Mouse (Mus musculus) liver, postnatal 0 days (tissue): ENCODE measurements around the gene 1700016H13Rik. TPM values are rescaled to one million over a fixed set of nuclear protein-coding genes. Genes with fewer than 3 reads are reported as not detected.
A peak's percentile ranks its signal among the peaks of the same experiment; 100 is the strongest.

Experiments used
- ATAC-seq: fragments of 200-750 bp; cut with Nextera tagmentation; 2 replicates; pipeline ENCODE4 v1.8.0; 2017; ENCODE audit warnings: mild to moderate bottlenecking, moderate library complexity
- DNase-seq: peaks from one replicate; pipeline ENCODE4 v3.0.0-alpha.2; 2016
- H3K27ac ChIP-seq: fragments of 300-500 bp; sonication (generic); 2 replicates; pipeline ENCODE4 v1.5.1; 2014; ENCODE audit warnings: antibody characterized with exemption, moderate library complexity, mild to moderate bottlenecking, low read depth
- H3K27me3 ChIP-seq: fragments of 300-500 bp; sonication (generic); 2 replicates; pipeline ENCODE4 v1.6.1; 2014; ENCODE audit warnings: low read length, control low read depth, mixed read lengths; ENCODE audit not compliant: insufficient read depth
- H3K36me3 ChIP-seq: fragments of 300-500 bp; sonication (generic); replicated peaks from 2 replicates; pipeline ENCODE4 v1.6.1; 2014; ENCODE audit warnings: mild to moderate bottlenecking, control low read depth, low read length, moderate library complexity, mixed read lengths; ENCODE audit not compliant: insufficient read depth
- H3K4me1 ChIP-seq: fragments of 300-500 bp; sonication (generic); 2 replicates; pipeline ENCODE4 v1.6.1; 2014; ENCODE audit warnings: antibody characterized with exemption, mild to moderate bottlenecking, control low read depth; ENCODE audit not compliant: insufficient read depth
- H3K4me2 ChIP-seq: fragments of 300-500 bp; sonication (generic); 2 replicates; pipeline ENCODE4 v1.6.1; 2014; ENCODE audit warnings: low read depth, mild to moderate bottlenecking, low read length, moderate library complexity, mixed read lengths
- H3K4me3 ChIP-seq: fragments of 300-500 bp; sonication (generic); 2 replicates; pipeline ENCODE4 v1.5.1; 2014; ENCODE audit warnings: low read depth, low read length
- H3K9ac ChIP-seq: fragments of 300-500 bp; sonication (generic); replicated peaks from 2 replicates; pipeline ENCODE4 v1.6.1; 2014; ENCODE audit warnings: mild to moderate bottlenecking, moderate library complexity
- H3K9me3 ChIP-seq: fragments of 300-500 bp; sonication (generic); 2 replicates; pipeline ENCODE4 v1.6.1; 2016; ENCODE audit warnings: mild to moderate bottlenecking, control low read depth, low read length, mixed read lengths
- CTCF ChIP-seq: sonication (generic); IDR thresholded peaks from 2 replicates; pipeline ENCODE4 v1.5.1; 2016; ENCODE audit warnings: antibody characterized with exemption, low read depth
- EP300 ChIP-seq: IDR thresholded peaks from 2 replicates; pipeline ENCODE4 v1.6.1; 2016; ENCODE audit warnings: antibody characterized with exemption, low read depth, mild to moderate bottlenecking
- WGBS: fragments of 180-500 bp; shearing (Covaris S2); extraction: QIAGEN DNeasy Blood & Tissue Kit; methylation state at CpG from one replicate; pipeline ENCODE4 v1.1.7; 2014; ENCODE audit not compliant: insufficient replicate concordance; 5-methylcytosine and 5-hydroxymethylcytosine counted together
- polyA plus RNA-seq: library from polyadenylated mRNA; unstranded; fragments of >200 nt; fragmentation: Nextera tagmentation; extraction: Ambion mirVana; gene quantifications from 2 replicates; pipeline ENCODE4 v1.2.1, GENCODE M21; 2015

1700016H13Rik gene
- not detected in 2 replicates for polyA plus RNA-seq

- Histone ChIP-seq H3K4me3 (peak within 1 kb of the TSS; percentile 60), H3K27me3 (no peaks in the 10 kb centered on the region), H3K4me2 (peak within 1 kb of the TSS; percentile 97), H3K27ac (no peak within 1 kb of the TSS), H3K9me3 (no peaks in the 10 kb centered on the region), H3K4me1 (peaks cover 7% of the 10 kb centered on the region; the same call in 1 of the 2 replicates), H3K36me3 (no peaks in the 10 kb centered on the region), H3K9ac (peak within 1 kb of the TSS; percentile 65)
- peak; percentile 86 for ATAC-seq
- peak; percentile 82 for DNase-seq
- WGBS, result 2% methylated on average over 30 of the region's 56 CpGs
- TF ChIP-seq EP300, result no peak
- TF ChIP-seq CTCF, result peak; percentile 71
These were observed at the start of gene 1700016H13Rik for GRCm38 (mm10) chr5:103655346-103656118. 1700016H13Rik (minus strand) TSS chr5:103656010.

DNA sequence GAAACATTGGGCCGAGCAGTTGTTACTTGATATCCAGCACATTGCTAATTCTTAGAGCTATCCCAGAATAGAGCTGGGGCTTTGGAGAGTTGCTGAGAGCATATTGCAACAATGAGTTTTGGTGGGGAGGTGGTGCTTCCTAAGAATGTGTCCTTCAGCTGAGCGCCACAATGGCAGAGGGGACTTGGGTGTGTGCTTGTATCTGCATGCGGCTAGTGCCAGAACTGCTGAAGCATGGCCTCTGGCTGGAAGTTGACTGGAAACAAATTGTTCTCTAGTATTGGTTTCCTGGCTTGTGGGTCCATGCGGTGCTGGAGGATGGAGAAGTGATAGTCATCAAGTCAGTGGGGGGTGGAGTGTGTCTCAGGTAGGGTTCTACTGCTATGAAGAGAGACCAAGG lies 49.5 kb upstream of the 1700016H13Rik start:
- no peak overlapping the region for H3K4me2 ChIP-seq
- no peak for ATAC-seq
- H3K9ac ChIP-seq, result no peak overlapping the region
- WGBS, result 82% methylated on average over 4 of the region's 4 CpGs
- H3K4me3 ChIP-seq, result no peak overlapping the region
- no peak overlapping the region for H3K27ac ChIP-seq
- no peak for DNase-seq
- TF ChIP-seq CTCF (no peak), EP300 (no peak)
- H3K27me3 ChIP-seq, result no peaks in the 10 kb centered on the region
- H3K9me3 ChIP-seq, result no peaks in the 10 kb centered on the region
- peaks cover 7% of the 10 kb centered on the region; the same call in 1 of the 2 replicates for H3K4me1 ChIP-seq
- H3K36me3 ChIP-seq, result 0 out of 2 replicates have a peak, but pooled peaks cover 4% of the 10 kb centered on the region

DNA sequence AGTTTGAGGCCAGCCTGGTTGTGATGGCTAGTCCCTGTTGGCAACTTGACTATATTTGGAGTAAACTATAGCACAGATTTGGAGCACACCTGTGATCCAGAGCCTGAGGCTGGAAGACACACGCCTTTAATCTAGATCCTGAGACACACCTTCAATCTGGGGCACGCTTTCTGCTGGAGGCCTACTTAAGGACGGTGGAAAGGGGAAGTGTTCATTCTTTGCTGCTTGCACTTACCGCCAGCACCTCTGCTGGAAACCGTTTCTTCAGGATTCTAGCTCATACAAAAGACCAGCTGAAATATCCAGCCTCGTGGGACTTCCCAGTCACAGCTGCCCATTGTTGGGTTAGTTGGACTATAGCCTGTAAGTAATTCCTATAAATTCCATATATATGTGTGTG lies 46.7 kb upstream of the 1700016H13Rik start:
- Histone ChIP-seq H3K36me3 (0 out of 2 replicates have a peak, but pooled peaks cover 4% of the 10 kb centered on the region), H3K4me2 (no peak overlapping the region), H3K9ac (no peak overlapping the region), H3K27ac (no peak overlapping the region), H3K27me3 (no peaks in the 10 kb centered on the region; the same call in 1 of the 2 replicates), H3K9me3 (no peaks in the 10 kb centered on the region), H3K4me3 (no peak overlapping the region), H3K4me1 (no peaks in the 10 kb centered on the region)
- WGBS, result 38% methylated on average over 6 of the region's 6 CpGs
- TF ChIP-seq EP300, result no peak
- no peak for TF ChIP-seq CTCF
- DNase-seq (no peak), ATAC-seq (no peak)

- TF ChIP-seq CTCF (peak; percentile 74), EP300 (no peak)
- DNase-seq, result peak; percentile 55
- ATAC-seq, result no peak
- WGBS, result 73% methylated on average over 3 of the region's 3 CpGs
- H3K27me3 ChIP-seq, result no peaks in the 10 kb centered on the region; the same call in 1 of the 2 replicates
- H3K9ac ChIP-seq, result no peak overlapping the region
- no peak overlapping the region for H3K27ac ChIP-seq
- H3K4me2 ChIP-seq, result no peak overlapping the region
- H3K4me1 ChIP-seq, result no peaks in the 10 kb centered on the region
- 0 out of 2 replicates have a peak, but pooled peaks cover 4% of the 10 kb centered on the region for H3K36me3 ChIP-seq
- H3K4me3 ChIP-seq, result no peak overlapping the region
- no peaks in the 10 kb centered on the region for H3K9me3 ChIP-seq
These were observed 45.7 kb upstream of the 1700016H13Rik start for GRCm38 (mm10) chr5:103701466-103701865.

GRCm38 (mm10) chr5:103700661-103701060 lies 44.9 kb upstream of the 1700016H13Rik start:
- no peak for DNase-seq
- TF ChIP-seq EP300, result no peak
- TF ChIP-seq CTCF, result no peak
- H3K4me2 ChIP-seq, result no peak overlapping the region
- WGBS, result 72% methylated on average over 2 of the region's 2 CpGs
- no peaks in the 10 kb centered on the region; the same call in 1 of the 2 replicates for H3K27me3 ChIP-seq
- ATAC-seq, result 0 out of 2 replicates have a peak, but pooled peaks have one; percentile 19
- no peak overlapping the region for H3K27ac ChIP-seq
- no peaks in the 10 kb centered on the region for H3K4me1 ChIP-seq
- H3K36me3 ChIP-seq, result 0 out of 2 replicates have a peak, but pooled peaks cover 4% of the 10 kb centered on the region
- no peaks in the 10 kb centered on the region for H3K9me3 ChIP-seq
- no peak overlapping the region for H3K9ac ChIP-seq
- no peak overlapping the region for H3K4me3 ChIP-seq

- H3K4me1 ChIP-seq, result no peaks in the 10 kb centered on the region
- TF ChIP-seq CTCF, result no peak
- no peak for TF ChIP-seq EP300
- H3K4me2 ChIP-seq, result 0 out of 2 replicates have a peak overlapping the region, but pooled peaks have one; percentile 29
- ATAC-seq (no peak), DNase-seq (no peak)
- no peak overlapping the region for H3K9ac ChIP-seq
- H3K9me3 ChIP-seq, result no peaks in the 10 kb centered on the region
- WGBS, result 50% methylated on average over 4 of the region's 4 CpGs
- H3K27ac ChIP-seq, result peak overlapping the region; percentile 36; the same call in 1 of the 2 replicates
- peaks cover 1% of the 10 kb centered on the region for H3K27me3 ChIP-seq
- H3K4me3 ChIP-seq, result no peak overlapping the region
- H3K36me3 ChIP-seq, result 0 out of 2 replicates have a peak, but pooled peaks cover 4% of the 10 kb centered on the region
These were observed 43.7 kb upstream of the 1700016H13Rik start for GRCm38 (mm10) chr5:103699537-103699936.
